Mouse (Mus musculus): ENCODE measurements at regions not wholly inside any gene's neighbourhood (a gene's known extent, or its start where the extent isn't known, plus 50 kb on each side); places are given as distances from the start of the nearest gene placed in this dataset.

DNA sequence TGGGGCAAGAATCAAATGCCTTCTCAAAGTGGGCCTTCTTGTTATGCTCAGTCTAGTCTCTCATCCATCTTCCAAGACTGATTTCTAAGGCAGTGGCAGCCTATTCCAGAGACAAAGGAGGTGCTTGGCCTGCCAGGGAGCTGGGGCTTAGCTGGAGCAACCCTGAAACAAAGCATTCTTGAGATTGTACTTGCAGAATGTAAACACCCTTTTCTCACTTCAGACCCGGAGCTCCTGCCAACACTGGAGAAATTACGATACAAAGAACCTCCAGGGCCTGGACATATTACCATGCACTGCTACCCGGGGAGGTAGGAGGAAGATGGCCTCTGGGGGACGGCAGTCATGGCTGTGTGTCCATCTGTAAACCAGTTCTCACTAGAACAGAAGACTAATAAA lies 82.5 kb upstream of the Klf9 start:
- TF ChIP-seq POLR2A (IDR thresholded peaks at IDR 0.05; ENCODE audit: borderline replicate concordance, extremely low read depth, low read depth, low read length) (0 out of 2 replicates have a peak, but pooled peaks have one; percentile 26), CTCF (IDR thresholded peaks at IDR 0.05; ENCODE audit: insufficient read depth, low read length) (no peak)
